Mouse (Mus musculus) G1E-ER4 (cell line): ENCODE data around the gene Cd79b. TPM values are rescaled to one million over a fixed set of nuclear protein-coding genes. Genes with fewer than 3 reads are reported as not detected.

Experiments
- GATA1 ChIP-seq: IDR thresholded peaks from one replicate; pipeline ENCODE4 v1.8.0; 2012; ENCODE audit warnings: low read length, inconsistent platforms
- polyA plus RNA-seq: library from polyadenylated mRNA; stranded (reverse); fragments of >175 nt; gene quantifications from 2 replicates; pipeline ENCODE4 v1.2.3, GENCODE M21; 2012

Cd79b gene
- polyA plus RNA-seq, 1 experiment: not detected

DNA sequence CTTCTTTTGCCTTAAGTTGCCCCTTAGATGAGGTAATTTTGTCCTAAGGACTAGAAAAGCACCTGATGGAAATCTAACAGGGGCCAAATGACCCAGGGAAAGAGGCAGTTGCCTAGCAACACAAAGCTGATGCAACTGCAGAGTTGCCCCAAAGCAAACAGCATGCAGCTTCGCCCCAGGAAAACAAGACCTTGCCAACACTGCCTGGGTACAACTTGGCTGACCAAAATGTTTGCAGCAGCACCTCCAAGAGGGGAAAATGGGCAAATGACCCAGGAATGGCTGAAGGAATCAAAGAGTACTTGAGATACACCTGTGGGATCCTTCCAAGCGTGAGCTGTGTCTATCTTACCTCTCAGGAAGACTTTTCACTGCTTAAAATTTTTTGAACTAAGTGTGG, 22.7 kb downstream of the Cd79b start:
- no peak for TF ChIP-seq GATA1

DNA sequence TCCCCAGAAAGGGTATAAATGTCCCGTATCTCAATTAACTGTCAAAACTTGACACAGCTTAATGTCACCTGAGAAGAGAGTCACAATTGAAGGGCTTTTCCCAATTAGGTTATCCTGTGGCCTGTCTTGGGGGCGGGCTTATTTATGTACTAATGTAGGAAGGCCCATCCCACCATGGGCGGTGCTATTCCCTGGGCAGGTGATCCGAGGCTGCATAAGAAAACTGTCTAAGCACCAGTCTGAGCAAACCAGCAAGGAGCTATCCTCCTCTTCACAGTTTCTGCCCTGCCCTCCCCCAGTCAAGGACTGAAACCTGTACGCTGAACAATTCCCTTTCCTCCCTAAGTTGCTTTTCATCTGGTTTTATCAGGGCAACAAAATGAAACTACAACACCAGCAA, 24.2 kb downstream of the Cd79b start:
- TF ChIP-seq GATA1: no peak

DNA sequence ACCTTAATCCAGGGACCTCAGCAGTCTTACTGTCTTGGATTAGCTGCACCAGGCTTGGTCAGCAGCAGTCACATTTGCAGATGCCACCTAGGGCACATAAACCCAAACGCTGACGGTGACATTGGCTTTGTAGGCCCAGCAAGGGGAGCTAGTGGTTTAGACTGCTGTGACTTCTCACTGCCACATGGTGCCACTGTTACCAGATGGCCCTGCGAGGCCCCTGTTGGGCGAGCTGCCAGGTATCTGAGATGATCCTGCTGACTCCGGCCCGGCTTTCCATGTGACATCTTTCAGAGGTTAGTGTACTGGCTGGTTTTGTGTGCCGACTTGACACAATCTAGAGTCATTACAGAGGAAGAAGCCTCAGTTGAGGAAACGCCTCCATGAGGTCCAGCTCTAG, 25.2 kb downstream of the Cd79b start:
- no peak for TF ChIP-seq GATA1

DNA sequence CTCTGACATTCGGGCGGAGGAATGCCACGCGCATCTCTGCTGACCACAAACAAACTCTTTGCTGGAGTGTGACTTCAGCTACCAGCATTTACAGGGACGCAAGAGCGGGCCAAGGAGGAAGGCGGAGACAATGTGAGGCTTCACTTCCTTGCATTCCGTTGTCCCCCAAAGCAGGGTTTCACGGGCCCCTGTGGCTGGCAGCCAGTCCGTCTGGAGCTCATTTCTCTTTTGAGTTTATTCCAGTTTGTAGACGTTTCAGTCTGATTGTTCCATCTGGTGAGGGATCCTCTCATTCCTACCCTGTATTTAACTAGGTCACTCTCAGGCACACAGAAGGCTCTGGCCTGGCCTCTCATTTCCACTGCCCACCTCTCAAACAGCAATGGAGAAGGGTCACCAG, 27.6 kb downstream of the Cd79b start:
- no peak for TF ChIP-seq GATA1

DNA sequence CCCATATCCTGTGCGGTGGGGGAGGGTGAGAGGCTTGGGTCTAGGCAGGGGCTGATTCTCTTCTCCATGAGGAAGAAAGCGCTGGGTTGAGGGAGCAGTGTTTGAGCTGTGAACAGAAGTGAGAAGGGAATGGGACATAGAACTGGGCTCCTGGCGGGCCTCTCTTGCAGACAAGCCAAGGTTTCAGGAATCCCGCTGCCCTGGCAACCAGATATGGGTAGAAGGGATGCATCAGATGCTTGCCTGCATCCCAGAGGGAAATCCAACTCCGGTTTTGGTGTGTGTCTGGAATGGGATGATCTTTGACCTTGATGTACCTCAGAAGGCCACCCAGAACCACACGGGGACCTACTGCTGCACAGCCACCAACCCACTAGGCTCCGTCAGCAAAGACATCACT, 28.4 kb downstream of the Cd79b start:
- TF ChIP-seq GATA1: no peak

DNA sequence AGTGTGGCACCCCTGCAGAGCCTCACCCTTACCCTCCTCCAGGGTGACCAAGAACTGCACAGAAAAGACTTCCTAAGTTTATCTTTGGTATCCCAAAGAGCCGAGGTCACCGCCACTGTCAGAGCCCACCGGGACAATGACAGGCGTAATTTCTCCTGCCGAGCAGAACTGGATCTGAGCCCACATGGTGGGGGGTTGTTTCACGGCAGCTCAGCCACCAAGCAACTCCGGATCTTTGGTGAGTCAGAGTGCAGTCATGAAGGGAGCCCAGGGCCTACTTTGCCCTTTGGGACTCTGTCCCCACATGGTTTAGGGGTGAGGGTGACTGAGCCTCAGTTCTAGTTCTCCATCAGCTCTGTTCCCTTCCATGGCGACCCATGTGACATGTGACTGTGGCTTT, 30.4 kb downstream of the Cd79b start:
- no peak for TF ChIP-seq GATA1

DNA sequence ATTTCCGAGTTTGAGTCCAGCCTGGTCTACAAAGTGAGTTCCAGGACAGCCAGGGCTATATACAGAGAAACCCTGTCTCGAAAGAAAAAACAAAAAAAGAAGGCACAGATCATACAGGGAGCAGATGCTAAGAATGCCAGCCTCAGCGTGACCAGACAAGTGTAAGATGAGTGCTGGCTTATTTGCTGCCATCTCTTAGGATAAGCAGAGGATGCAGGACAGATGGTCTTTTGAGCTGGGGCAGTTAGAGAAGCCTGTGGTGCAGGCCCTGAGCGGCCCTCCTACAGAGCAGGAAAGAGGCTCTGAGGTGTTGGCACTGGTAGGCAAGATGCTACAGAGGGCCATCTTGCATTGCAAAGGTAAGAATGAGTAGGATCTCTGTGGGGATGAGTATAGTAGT, 31.2 kb downstream of the Cd79b start:
- TF ChIP-seq GATA1: no peak

DNA sequence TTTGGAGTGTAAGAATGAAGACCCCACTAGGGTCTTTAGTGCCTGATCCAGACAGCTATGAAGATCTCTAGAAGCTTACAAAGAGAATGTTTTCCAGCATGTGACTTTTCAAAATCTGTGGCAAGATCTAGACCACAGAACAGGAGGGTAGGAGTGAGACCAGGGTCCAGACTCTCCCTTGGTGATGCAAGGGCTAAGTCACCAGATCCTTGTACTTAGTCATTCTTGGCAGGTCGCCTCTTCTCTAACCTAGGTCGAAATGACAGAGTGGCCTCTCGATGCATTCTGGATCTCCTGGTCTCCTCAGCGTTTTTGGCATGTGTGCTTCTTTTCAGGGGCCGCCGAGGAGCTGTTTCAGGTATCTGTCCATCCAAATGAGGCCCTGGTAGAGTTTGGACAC, 32.1 kb downstream of the Cd79b start:
- TF ChIP-seq GATA1: no peak

DNA sequence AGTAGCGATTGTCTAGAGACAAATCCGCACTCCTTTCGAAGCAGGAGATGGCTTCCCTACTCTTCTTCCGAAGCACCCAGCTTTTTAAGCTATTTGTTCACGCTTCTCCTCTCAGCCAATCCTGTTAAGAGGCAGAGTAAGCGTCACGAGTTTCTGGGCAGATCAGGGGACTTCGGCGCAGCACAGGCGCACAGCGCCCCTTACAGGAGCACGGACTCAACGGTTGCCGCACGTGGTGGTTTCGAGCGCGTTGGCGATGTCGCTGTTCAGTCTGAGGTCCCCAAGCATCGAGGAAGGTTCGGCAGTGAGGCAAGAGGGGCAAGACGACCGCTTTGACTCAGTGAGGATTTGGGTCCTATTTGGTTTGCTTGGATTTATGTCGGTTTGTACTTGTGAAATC, 38.1 kb downstream of the Cd79b start, which contains the start of gene Tcam1:
Gene Tcam1, plus strand, starts transcription at position 219 of the 400 bp plus-strand sequence.
- no peak for TF ChIP-seq GATA1

DNA sequence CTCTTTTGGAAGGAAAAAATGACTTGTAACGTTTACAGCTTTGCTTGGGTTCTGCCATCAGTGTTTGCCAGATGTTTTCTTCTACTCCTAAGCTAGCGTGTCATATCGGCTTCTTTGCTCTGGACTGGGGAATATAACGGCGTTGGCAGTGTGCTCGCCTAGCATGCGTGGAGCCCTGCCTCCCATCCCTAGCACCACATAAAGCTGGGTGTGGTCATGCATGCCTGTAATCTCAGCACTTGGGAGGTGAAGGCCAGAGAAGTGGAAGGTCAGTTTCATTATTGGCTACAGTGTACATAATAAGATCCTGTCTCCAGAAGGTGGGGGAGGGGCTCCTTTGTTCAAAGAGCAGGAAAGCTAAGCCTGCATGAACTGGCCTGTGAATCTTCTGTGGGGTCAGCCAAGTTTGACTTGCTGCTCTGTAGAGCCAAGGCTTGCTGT, 39.6 kb downstream of the Cd79b start:
- TF ChIP-seq GATA1: no peak

DNA sequence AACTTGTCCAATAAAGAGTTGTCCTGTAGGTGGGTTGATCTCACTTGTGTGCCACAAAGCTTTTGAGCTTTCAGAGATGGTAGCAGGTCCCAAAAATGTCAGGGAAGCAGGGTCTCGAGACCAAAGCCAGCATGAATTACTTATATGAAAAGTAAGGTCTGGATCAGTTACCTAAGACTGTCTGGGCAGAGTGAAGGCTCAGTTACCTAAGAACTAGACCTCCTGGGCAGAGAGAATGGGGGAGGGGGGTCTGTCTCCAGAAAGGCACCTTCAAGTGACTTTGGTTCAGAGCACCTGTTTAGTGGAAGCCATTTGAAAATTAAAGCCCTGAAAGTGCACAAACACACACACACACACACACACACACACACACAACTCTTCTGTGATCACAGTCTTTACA, 40.2 kb downstream of the Cd79b start:
- no peak for TF ChIP-seq GATA1

DNA sequence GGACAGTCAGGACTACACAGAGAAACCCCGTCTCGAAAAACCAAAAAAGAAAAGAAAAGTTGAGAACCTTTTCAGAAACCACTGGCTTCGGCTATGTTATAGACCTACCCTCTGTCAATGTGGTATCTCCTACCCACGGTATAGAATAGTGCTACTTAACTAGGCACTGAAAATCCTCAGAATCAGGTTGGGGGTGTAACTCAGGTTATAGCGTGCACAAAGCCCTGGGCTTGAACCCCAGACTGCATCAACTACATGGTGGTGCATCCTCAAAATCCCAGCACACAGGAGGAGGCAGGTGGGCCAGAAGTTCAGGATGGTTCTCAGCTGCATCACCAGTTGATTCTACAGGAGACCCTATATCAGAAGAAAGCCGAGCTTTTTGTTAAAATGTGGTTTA, 40.8 kb downstream of the Cd79b start:
- TF ChIP-seq GATA1: no peak

DNA sequence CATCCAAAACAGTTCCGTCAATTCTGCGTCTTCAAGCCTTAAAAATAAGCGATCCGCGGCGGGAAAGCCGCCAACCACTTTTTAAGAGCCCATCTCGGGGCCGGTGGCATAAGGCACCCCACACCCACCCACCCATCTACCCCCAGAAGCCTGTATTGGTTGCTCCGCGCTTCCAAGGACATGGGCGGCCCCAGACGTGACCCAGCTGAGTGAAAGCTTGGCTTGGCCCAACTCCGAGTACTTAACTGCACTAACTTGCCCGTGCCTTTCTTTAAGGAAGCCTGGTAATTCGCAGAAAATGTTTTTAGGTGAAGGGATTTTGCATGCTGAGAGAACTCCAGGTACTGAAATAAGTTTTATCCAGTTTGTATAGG, 41.3 kb downstream of the Cd79b start:
- TF ChIP-seq GATA1: no peak

DNA sequence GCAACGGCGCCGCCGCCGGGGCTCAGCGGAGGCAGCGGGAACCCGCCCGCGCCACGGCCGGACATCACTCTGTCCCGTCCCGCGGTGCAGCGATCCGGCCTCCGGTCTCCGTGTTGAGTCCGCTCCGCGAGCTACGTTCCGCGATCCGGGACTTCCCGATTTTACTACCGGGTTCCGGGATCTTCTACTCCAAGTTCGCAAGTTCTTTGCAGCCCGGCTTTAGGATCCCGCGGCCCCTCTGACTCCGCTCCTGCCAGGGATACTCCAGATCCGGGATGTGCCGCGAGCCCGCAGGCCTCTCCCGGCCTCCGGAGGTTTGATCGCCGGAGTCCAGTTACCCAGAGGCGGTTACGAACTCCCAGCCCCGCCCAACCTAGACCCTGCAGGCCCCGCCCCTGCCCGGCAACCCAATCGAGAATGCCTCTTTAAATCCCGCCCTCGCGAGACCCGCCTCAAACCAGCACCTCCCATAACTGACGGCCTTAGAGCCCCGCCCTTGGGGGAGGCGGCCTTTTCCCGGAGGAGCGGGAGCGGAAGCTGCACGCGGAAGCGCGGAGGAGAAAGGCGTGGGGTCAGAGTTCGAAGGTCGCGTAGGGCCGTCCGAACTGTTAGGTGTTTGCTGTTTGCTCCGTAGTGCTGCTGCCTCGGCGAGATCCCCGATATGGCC, 41.8 kb downstream of the Cd79b start, which contains the start of gene Smarcd2:
Gene Smarcd2, minus strand, starts transcription at position 329 of the 667 bp plus-strand sequence.
- no peak for TF ChIP-seq GATA1

DNA sequence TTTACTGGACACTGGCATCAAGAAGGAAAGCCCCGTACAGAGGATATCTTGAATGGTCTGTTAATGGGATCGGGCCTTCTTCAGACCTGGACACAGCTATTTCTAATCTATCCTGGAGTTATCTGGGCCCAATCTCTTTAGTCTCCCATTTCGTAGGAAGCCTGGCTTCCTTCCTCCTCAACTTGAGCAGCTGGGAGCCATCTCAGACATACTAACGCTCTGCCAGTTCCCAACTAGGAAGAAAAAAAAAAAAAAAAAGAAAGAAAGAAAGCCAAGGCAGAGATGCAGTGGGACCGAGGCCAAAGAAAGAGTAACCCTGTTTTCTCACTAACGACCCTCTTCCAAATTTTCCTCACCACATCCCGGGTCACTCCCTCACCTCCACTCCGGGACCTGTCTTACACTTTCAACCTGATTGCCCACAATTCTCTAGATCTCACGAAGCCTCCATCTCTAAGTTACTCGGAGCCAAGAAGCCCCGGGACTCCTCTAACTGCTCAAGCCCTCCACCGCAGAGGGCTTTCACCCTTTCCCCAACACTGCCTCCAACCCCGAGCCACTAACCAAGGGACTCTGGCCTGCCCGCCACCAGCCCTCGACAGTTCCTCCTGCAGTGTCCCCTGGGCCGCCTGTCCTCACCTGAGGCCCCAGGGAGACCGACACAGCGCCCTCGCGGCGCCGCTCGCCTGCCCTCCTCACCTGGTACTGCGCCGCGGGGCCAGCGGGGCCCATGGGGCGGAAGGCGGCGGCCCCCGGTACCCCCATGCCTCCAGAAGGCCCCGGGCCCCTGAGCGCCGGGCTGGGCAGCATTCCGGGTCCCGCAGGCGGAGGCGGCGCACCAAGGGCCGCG, 42.5 kb downstream of the Cd79b start:
- no peak for TF ChIP-seq GATA1

DNA sequence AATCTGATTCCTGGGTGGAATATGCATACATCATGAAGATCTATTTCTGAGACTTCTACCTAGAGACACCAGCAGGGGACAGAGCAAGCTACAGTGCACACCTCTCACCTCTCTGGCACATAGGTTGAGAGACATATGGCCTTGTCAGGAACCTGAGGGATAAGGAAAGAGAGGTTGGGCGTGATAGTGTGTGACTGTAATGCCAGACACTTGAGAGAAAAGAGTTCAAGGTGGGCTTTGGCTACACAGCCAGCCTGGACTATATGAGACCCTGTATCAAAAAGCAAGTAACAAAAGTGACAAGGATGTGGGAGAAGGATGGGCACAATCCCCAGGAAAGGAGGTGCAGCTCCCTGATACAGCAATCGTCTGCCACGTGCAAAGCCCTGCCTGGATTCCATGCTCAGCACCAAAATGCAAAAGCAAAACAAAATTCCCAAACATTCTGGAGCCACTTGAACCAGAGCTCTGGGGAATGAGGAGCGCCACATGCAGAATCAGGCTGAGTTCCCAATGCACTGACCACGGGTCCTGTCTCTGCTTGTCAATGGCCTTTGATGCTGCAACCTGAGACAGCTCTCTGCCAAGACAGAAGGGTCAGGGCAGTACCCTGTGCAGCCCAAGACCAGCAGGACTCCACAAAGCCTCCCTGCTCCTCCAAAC, 43.3 kb downstream of the Cd79b start:
- TF ChIP-seq GATA1: no peak
